Mouse (Mus musculus) neutrophil, adult 5-6 weeks (primary cell): ENCODE data around the gene Rnase4. TPM values are rescaled to one million over a fixed set of nuclear protein-coding genes. Genes with fewer than 3 reads are reported as not detected.
A peak's percentile ranks its signal among the peaks of the same experiment; 100 is the strongest.

Source experiments
- ATAC-seq: fragments of 151-379, 151-347 bp; 2 replicates; pipeline ENCODE4 v1.8.0; 2017; ENCODE audit warnings: mild to moderate bottlenecking, moderate TSS enrichment; ENCODE audit not compliant: insufficient number of reproducible peaks, poor library complexity, low FRiP score, severe bottlenecking; ENCODE audit errors: extremely low read depth
- total RNA-seq: library from RNA; stranded (forward); fragments of 200-1000 nt; gene quantifications from 2 replicates; pipeline ENCODE4 v1.2.3, GENCODE M21; 2017

Rnase4 gene
- total RNA-seq = 2.0 and 2.1 TPM in 2 replicates

- ATAC-seq = no peak
Observed at GRCm38 (mm10) chr14:51090921-51091900, at the start of gene Rnase4, which contains the start of gene Ang. TSS of gene Rnase4 (plus strand) at chr14:51091077. TSS of gene Ang (plus strand) at chr14:51091150.

- ATAC-seq = no peak
Observed at GRCm38 (mm10) chr14:51041769-51042168, 49.1 kb upstream of the Rnase4 start, which contains the start of gene Rnase9. TSS of gene Rnase9 (minus strand) at chr14:51041869.

- ATAC-seq = no peak
Observed at GRCm38 (mm10) chr14:51047846-51048245, 43.0 kb upstream of the Rnase4 start.

- no peak for ATAC-seq
Observed at GRCm38 (mm10) chr14:51050063-51050462, 40.8 kb upstream of the Rnase4 start, which contains the start of gene Rnase11. TSS of gene Rnase11 (minus strand) at chr14:51050163.

GRCm38 (mm10) chr14:51051941-51052340 lies 38.9 kb upstream of the Rnase4 start:
- no peak for ATAC-seq

- ATAC-seq = no peak
Observed at GRCm38 (mm10) chr14:51053176-51053575, 37.7 kb upstream of the Rnase4 start.

- no peak for ATAC-seq
Observed at GRCm38 (mm10) chr14:51054243-51055237, 36.3 kb upstream of the Rnase4 start.

GRCm38 (mm10) chr14:51057401-51057831 lies 33.5 kb upstream of the Rnase4 start, which contains the start of gene Rnase12:
TSS of gene Rnase12 (minus strand) at chr14:51057661.
- peak; percentile 62 for ATAC-seq

GRCm38 (mm10) chr14:51060761-51061160 lies 30.1 kb upstream of the Rnase4 start:
- ATAC-seq = no peak

GRCm38 (mm10) chr14:51068956-51069355 lies 21.9 kb upstream of the Rnase4 start:
- no peak for ATAC-seq

- no peak for ATAC-seq
Observed at GRCm38 (mm10) chr14:51069617-51070016, 21.3 kb upstream of the Rnase4 start.

- ATAC-seq = no peak
Observed at GRCm38 (mm10) chr14:51074335-51074734, 16.5 kb upstream of the Rnase4 start, which contains the start of gene Olfr750. TSS of gene Olfr750 (minus strand) at chr14:51074435.

- no peak for ATAC-seq
Observed at GRCm38 (mm10) chr14:51079180-51079579, 11.7 kb upstream of the Rnase4 start.

GRCm38 (mm10) chr14:51081035-51081434 lies 9.8 kb upstream of the Rnase4 start:
- no peak for ATAC-seq

GRCm38 (mm10) chr14:51082599-51083581 lies 8.0 kb upstream of the Rnase4 start:
- peak; percentile 36 for ATAC-seq

- ATAC-seq = peak; percentile 30; the same call in 1 of the 2 replicates
Observed at GRCm38 (mm10) chr14:51083805-51084204, 7.1 kb upstream of the Rnase4 start.

GRCm38 (mm10) chr14:51085086-51085485 lies 5.8 kb upstream of the Rnase4 start:
- ATAC-seq = no peak

GRCm38 (mm10) chr14:51085911-51086310 lies 5.0 kb upstream of the Rnase4 start:
- no peak for ATAC-seq
